In the genomic region with DNA sequence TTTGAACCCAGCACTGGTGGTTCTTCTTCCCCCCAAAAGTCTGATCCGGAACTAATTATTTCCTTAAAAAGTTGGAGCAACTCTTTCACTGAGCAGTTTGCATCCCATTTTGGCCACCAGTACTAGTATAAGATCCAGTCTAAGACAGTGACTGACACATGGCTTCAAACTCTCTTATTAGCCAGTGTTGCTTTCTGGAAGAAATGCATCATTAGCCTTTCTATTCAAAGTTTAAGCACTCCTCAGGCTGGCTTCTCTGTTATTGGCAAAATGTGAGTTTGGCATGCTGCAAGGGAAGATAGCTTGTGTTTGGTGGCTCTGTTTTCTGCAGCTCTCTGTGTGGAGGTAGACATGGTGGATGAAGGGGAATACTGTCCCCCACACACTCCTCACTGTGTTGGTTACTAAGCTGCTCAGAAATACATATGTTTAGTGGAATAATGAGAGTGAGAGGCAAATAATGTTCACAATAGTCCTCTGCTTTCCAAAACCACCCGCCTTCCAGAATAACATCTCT, we compare ENCODE assay signal across 23 mouse cellular contexts. TPM values are rescaled to one million over a fixed set of nuclear protein-coding genes. Genes with fewer than 3 reads are reported as not detected.
"Had no signal": no experiment of that assay in that cellular context is flagged by ENCODE, and none has a peak within 500 bp of the region (broad histone marks: within the 10 kb centered on the region; RNA-seq: fewer than 3 reads in every experiment).

No protein-coding gene starts in this region.

- H3K4me3 ChIP-seq: lung, embryonic 15.5 days; megakaryocyte, embryonic 14.5 days; midbrain, embryonic 12.5 days; midbrain, embryonic 15.5 days; neural tube, embryonic 12.5 days; stomach, embryonic 15.5 days had no signal

- ATAC-seq: liver, postnatal 0 days; lung, postnatal 0 days; midbrain, embryonic 15.5 days had no signal

- H3K27me3 ChIP-seq: lung, embryonic 15.5 days; megakaryocyte, embryonic 14.5 days; midbrain, embryonic 12.5 days; midbrain, embryonic 15.5 days; neural tube, embryonic 12.5 days; stomach, embryonic 15.5 days had no signal

- H3K4me2 ChIP-seq: lung, embryonic 15.5 days; midbrain, embryonic 12.5 days; midbrain, embryonic 15.5 days; neural tube, embryonic 12.5 days; stomach, embryonic 15.5 days had no signal

- H3K9me3 ChIP-seq: lung, embryonic 15.5 days; megakaryocyte, embryonic 14.5 days; midbrain, embryonic 12.5 days; midbrain, embryonic 15.5 days; neural tube, embryonic 12.5 days; stomach, embryonic 15.5 days had no signal

- H3K27ac ChIP-seq: lung, embryonic 15.5 days; macrophage; midbrain, embryonic 12.5 days; midbrain, embryonic 15.5 days; neural tube, embryonic 12.5 days; stomach, embryonic 15.5 days; stomach, postnatal 0 days had no signal

- DNase-seq: liver, postnatal 0 days; lung, adult 2 months; lung, postnatal 14 days; lung, postnatal 36 days; right cerebral cortex, postnatal 14 days; thymus, adult 2 months; thymus, postnatal 25 days; thymus, postnatal 4 days had no signal

- H3K36me3 ChIP-seq: lung, embryonic 15.5 days; midbrain, embryonic 12.5 days; midbrain, embryonic 15.5 days; neural tube, embryonic 12.5 days; stomach, embryonic 15.5 days had no signal

- H3K9ac ChIP-seq: liver, postnatal 0 days; lung, embryonic 15.5 days; midbrain, embryonic 12.5 days; midbrain, embryonic 15.5 days; neural tube, embryonic 12.5 days; stomach, embryonic 15.5 days had no signal

- H3K4me1 ChIP-seq: lung, embryonic 15.5 days; megakaryocyte, embryonic 14.5 days; midbrain, embryonic 12.5 days; midbrain, embryonic 15.5 days; neural tube, embryonic 12.5 days; stomach, embryonic 15.5 days had no signal

RNA-seq across cellular contexts. Expression of a gene that starts 9.0 kb away (rescaled TPM):
- total RNA-seq: megakaryocyte progenitor cell, adult 5-6 weeks; monocyte, adult 5-6 weeks; neutrophil, adult 5-6 weeks had no signal
- polyA plus RNA-seq: liver, postnatal 0 days; lung, adult 2 months; lung, postnatal 0 days; macrophage; spleen, adult 2 months; testis, adult 2 months; thymus, adult 2 months; urinary bladder, adult 2 months had no signal
